Mouse (Mus musculus): ENCODE data around the gene Cdk5rap2. TPM values are rescaled to one million over a fixed set of nuclear protein-coding genes. Genes with fewer than 3 reads are reported as not detected.

The Cdk5rap2 gene
- total and polyA plus RNA-seq, 3 experiments = 10.5 to 15.4 TPM; not detected in 1

GRCm38 (mm10) chr4:70220277-70221180 lies 189.7 kb downstream of the Cdk5rap2 start:
- Histone ChIP-seq H3K27me3 (ENCODE audit: control insufficient read depth in 1 of 2, insufficient read depth in 2 of 2, low read length in 2 of 2) (no peaks in the 10 kb centered on the region), H3K36me3 (ENCODE audit: control insufficient read depth in 1 of 2, insufficient read depth in 2 of 2, low read length in 2 of 2) (no peaks in the 10 kb centered on the region; a peak in 1 of 4 replicates), H3K4me3 (ENCODE audit: control insufficient read depth in 1 of 2, insufficient read depth in 1 of 2, low read depth in 2 of 2, low read length in 2 of 2) (no peak overlapping the region), H3K9me3 (replicated peaks; ENCODE audit: insufficient read depth, low read length) (no peaks in the 10 kb centered on the region), H3K79me2 (ENCODE audit: control insufficient read depth, insufficient read depth, low read length, poor library complexity) (no peaks in the 10 kb centered on the region), H3K4me1 (ENCODE audit: control insufficient read depth in 1 of 2, insufficient read depth in 2 of 2, low read length in 2 of 2) (no peaks in the 10 kb centered on the region; a peak in 1 of 4 replicates), H3K27ac (ENCODE audit: control insufficient read depth, low read depth, low read length) (no peak overlapping the region), H3K9ac (ENCODE audit: control insufficient read depth, low read depth, low read length, poor library complexity, severe bottlenecking) (no peak overlapping the region)
- DNase-seq (ENCODE audit: low read depth, low spot score) = no peak
- TF ChIP-seq POLR2AphosphoS2 (IDR thresholded peaks at IDR 0.05; ENCODE audit: low read length) (no peak), CHD2 (IDR thresholded peaks at IDR 0.05; ENCODE audit: low read length) (no peak), RAD21 (IDR thresholded peaks at IDR 0.05; ENCODE audit: low read depth, low read length) (no peak), ELF1 (IDR thresholded peaks at IDR 0.05; ENCODE audit: low read depth, low read length) (no peak), MXI1 (IDR thresholded peaks at IDR 0.05; ENCODE audit: low read depth, low read length) (no peak), CHD1 (IDR thresholded peaks at IDR 0.05; ENCODE audit: low read depth, low read length) (no peak), MYB (IDR thresholded peaks at IDR 0.05; ENCODE audit: low read depth, low read length) (no peak), MEF2A (IDR thresholded peaks at IDR 0.05; ENCODE audit: extremely low read depth, insufficient replicate concordance, low read depth, low read length, poor library complexity, severe bottlenecking) (no peak), JUND (IDR thresholded peaks at IDR 0.05; ENCODE audit: low read depth, low read length) (no peak), NELFE (IDR thresholded peaks at IDR 0.05; ENCODE audit: low read depth, low read length) (no peak), TBP (IDR thresholded peaks at IDR 0.05; ENCODE audit: low read depth, low read length) (no peak), KAT2A (conservative IDR thresholded peaks at IDR 0.05; ENCODE audit: low read depth, low read length) (no peak), RCOR1 (IDR thresholded peaks at IDR 0.05; ENCODE audit: low read depth, low read length) (no peak), E2F4 (IDR thresholded peaks at IDR 0.05; ENCODE audit: borderline replicate concordance, low read depth, low read length) (no peak)

GRCm38 (mm10) chr4:70219776-70220175 lies 190.5 kb downstream of the Cdk5rap2 start:
- no peak for DNase-seq (ENCODE audit: low read depth, low spot score)
- Histone ChIP-seq H3K4me3 (ENCODE audit: control insufficient read depth in 1 of 2, insufficient read depth in 1 of 2, low read depth in 2 of 2, low read length in 2 of 2) (no peak overlapping the region), H3K9me3 (replicated peaks; ENCODE audit: insufficient read depth, low read length) (no peaks in the 10 kb centered on the region), H3K36me3 (ENCODE audit: control insufficient read depth in 1 of 2, insufficient read depth in 2 of 2, low read length in 2 of 2) (no peaks in the 10 kb centered on the region; a peak in 1 of 4 replicates), H3K4me1 (ENCODE audit: control insufficient read depth in 1 of 2, insufficient read depth in 2 of 2, low read length in 2 of 2) (no peaks in the 10 kb centered on the region; a peak in 1 of 4 replicates), H3K9ac (ENCODE audit: control insufficient read depth, low read depth, low read length, poor library complexity, severe bottlenecking) (no peak overlapping the region), H3K27me3 (ENCODE audit: control insufficient read depth in 1 of 2, insufficient read depth in 2 of 2, low read length in 2 of 2) (no peaks in the 10 kb centered on the region), H3K27ac (ENCODE audit: control insufficient read depth, low read depth, low read length) (no peak overlapping the region), H3K79me2 (ENCODE audit: control insufficient read depth, insufficient read depth, low read length, poor library complexity) (no peaks in the 10 kb centered on the region)
- TF ChIP-seq ELF1 (IDR thresholded peaks at IDR 0.05; ENCODE audit: low read depth, low read length) (no peak), NRF1 (IDR thresholded peaks at IDR 0.05; ENCODE audit: insufficient read depth, low read depth, low read length, poor library complexity, severe bottlenecking) (no peak), POLR2A (IDR thresholded peaks at IDR 0.05; ENCODE audit: control insufficient read depth in 1 of 2, insufficient read depth in 1 of 2, low read depth in 1 of 2, low read length in 2 of 2, poor library complexity in 1 of 2) (no peak), CHD1 (IDR thresholded peaks at IDR 0.05; ENCODE audit: low read depth, low read length) (no peak), GATA1 (IDR thresholded peaks at IDR 0.05; ENCODE audit: low read depth, low read length) (no peak), POLR2AphosphoS5 (IDR thresholded peaks at IDR 0.05; ENCODE audit: borderline replicate concordance, low read depth, low read length) (no peak), MYC (IDR thresholded peaks at IDR 0.05; ENCODE audit: low read depth, low read length) (no peak), RCOR1 (IDR thresholded peaks at IDR 0.05; ENCODE audit: low read depth, low read length) (no peak), TCF12 (IDR thresholded peaks at IDR 0.05; ENCODE audit: low read depth, low read length) (no peak), ETS1 (IDR thresholded peaks at IDR 0.05; ENCODE audit: low read depth, low read length) (no peak), MXI1 (IDR thresholded peaks at IDR 0.05; ENCODE audit: low read depth, low read length) (no peak), KAT2A (conservative IDR thresholded peaks at IDR 0.05; ENCODE audit: low read depth, low read length) (no peak), POLR2AphosphoS2 (IDR thresholded peaks at IDR 0.05; ENCODE audit: low read length) (no peak), USF2 (IDR thresholded peaks at IDR 0.05; ENCODE audit: borderline replicate concordance in 1 of 2, insufficient read depth in 1 of 2, low read depth in 1 of 2, low read length in 2 of 2) (no peak), CHD2 (IDR thresholded peaks at IDR 0.05; ENCODE audit: low read length) (no peak), MYB (IDR thresholded peaks at IDR 0.05; ENCODE audit: low read depth, low read length) (no peak), E2F4 (IDR thresholded peaks at IDR 0.05; ENCODE audit: borderline replicate concordance, low read depth, low read length) (no peak), MAFK (IDR thresholded peaks at IDR 0.05; ENCODE audit: borderline replicate concordance, low read depth, low read length) (no peak), JUND (IDR thresholded peaks at IDR 0.05; ENCODE audit: low read depth, low read length) (no peak), BHLHE40 (IDR thresholded peaks at IDR 0.05; ENCODE audit: borderline replicate concordance, low read depth, low read length) (no peak)

Measured in MEL (cell line).